Mouse (Mus musculus) liver, embryonic 16.5 days (tissue): ENCODE data around the gene Gbf1. TPM values are rescaled to one million over a fixed set of nuclear protein-coding genes. Genes with fewer than 3 reads are reported as not detected.

Source experiments
- ATAC-seq: fragments of 200-750 bp; cut with Nextera tagmentation; 2 replicates; pipeline ENCODE4 v1.8.0; 2017; ENCODE audit warnings: low read depth, mild to moderate bottlenecking, moderate number of reproducible peaks, moderate library complexity
- H3K27ac ChIP-seq: fragments of 300-500 bp; sonication (generic); 2 replicates; pipeline ENCODE4 v1.5.1; 2014; ENCODE audit warnings: mild to moderate bottlenecking, low read length
- H3K27me3 ChIP-seq: fragments of 300-500 bp; sonication (generic); 2 replicates; pipeline ENCODE4 v1.6.1; 2014; ENCODE audit warnings: low read depth, low read length, mixed read lengths; ENCODE audit not compliant: control insufficient read depth, insufficient read depth
- H3K36me3 ChIP-seq: fragments of 300-500 bp; sonication (generic); 2 replicates; pipeline ENCODE4 v1.6.1; 2014; ENCODE audit warnings: mild to moderate bottlenecking; ENCODE audit not compliant: control insufficient read depth, insufficient read depth
- H3K4me1 ChIP-seq: fragments of 300-500 bp; sonication (generic); 2 replicates; pipeline ENCODE4 v1.6.1; 2014; ENCODE audit warnings: low read depth, low read length, mixed read lengths; ENCODE audit not compliant: control insufficient read depth
- H3K4me2 ChIP-seq: fragments of 300-500 bp; sonication (generic); 2 replicates; pipeline ENCODE4 v1.6.1; 2014; ENCODE audit warnings: low read depth, low read length, mixed read lengths
- H3K4me3 ChIP-seq: fragments of 300-500 bp; sonication (generic); 2 replicates; pipeline ENCODE4 v1.5.1; 2014; ENCODE audit warnings: low read depth, mild to moderate bottlenecking, low read length
- H3K9ac ChIP-seq: fragments of 300-500 bp; sonication (generic); 2 replicates; pipeline ENCODE4 v1.6.1; 2014; ENCODE audit warnings: low read depth, low read length
- H3K9me3 ChIP-seq: fragments of 300-500 bp; sonication (generic); replicated peaks from 2 replicates; pipeline ENCODE4 v1.6.1; 2016; ENCODE audit warnings: low read length; ENCODE audit not compliant: control insufficient read depth
- WGBS: fragments of 180-500 bp; shearing (Covaris S2); extraction: QIAGEN DNeasy Blood & Tissue Kit; methylation state at CpG from one replicate; pipeline ENCODE4 v1.1.7; 2014; ENCODE audit not compliant: insufficient replicate concordance; 5-methylcytosine and 5-hydroxymethylcytosine counted together
- polyA plus RNA-seq: library from polyadenylated mRNA; unstranded; fragments of >200 nt; fragmentation: Nextera tagmentation; extraction: Ambion mirVana; gene quantifications from 2 replicates; pipeline ENCODE4 v1.2.1, GENCODE M21; 2015

The Gbf1 gene
- polyA plus RNA-seq, 1 experiment from 2014 or later: 14.8 TPM

DNA sequence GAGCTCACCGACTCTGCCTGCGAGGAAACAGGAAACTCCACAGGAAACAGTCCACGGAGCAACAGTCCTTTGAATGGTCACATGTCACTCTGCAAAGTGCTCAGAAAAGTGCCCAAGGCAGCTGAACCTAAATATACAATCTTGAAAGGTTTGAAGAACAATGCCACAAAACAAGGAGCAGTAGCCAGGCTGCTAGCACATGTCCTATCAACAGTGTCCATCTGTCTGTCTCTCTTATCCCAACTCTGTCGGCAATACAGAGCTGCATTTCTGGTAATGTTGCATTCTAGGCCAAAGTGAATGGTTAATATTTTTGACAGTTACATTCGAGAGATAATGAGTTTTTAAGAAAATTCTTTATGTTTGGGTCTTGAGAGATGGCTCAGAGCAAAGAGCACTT, 90.1 kb downstream of the Gbf1 start:
- H3K9ac ChIP-seq: no peak overlapping the region
- no peaks in the 10 kb centered on the region for H3K36me3 ChIP-seq
- no peaks in the 10 kb centered on the region; the same call in 1 of the 2 replicates for H3K4me1 ChIP-seq
- H3K4me3 ChIP-seq: no peak overlapping the region
- H3K9me3 ChIP-seq: no peaks in the 10 kb centered on the region
- H3K27ac ChIP-seq: no peak overlapping the region
- no peak for ATAC-seq
- no peaks in the 10 kb centered on the region for H3K27me3 ChIP-seq
- WGBS: 17% methylated on average over 5 of the region's 5 CpGs
- H3K4me2 ChIP-seq: no peak overlapping the region

- H3K27ac ChIP-seq: no peak overlapping the region
- 75% methylated on average over 5 of the region's 5 CpGs for WGBS
- no peaks in the 10 kb centered on the region; the same call in 1 of the 2 replicates for H3K4me1 ChIP-seq
Observed at GRCm38 (mm10) chr19:46244628-46245027, 92.3 kb downstream of the Gbf1 start.

GRCm38 (mm10) chr19:46248991-46249390, 96.7 kb downstream of the Gbf1 start:
- ATAC-seq: no peak
- H3K27me3 ChIP-seq: no peaks in the 10 kb centered on the region
- H3K9me3 ChIP-seq: no peaks in the 10 kb centered on the region
- no peak overlapping the region for H3K9ac ChIP-seq
- no peaks in the 10 kb centered on the region for H3K4me1 ChIP-seq
- H3K27ac ChIP-seq: no peak overlapping the region
- no peak overlapping the region for H3K4me2 ChIP-seq
- 45% methylated on average over 7 of the region's 7 CpGs for WGBS
- H3K4me3 ChIP-seq: no peak overlapping the region
- no peaks in the 10 kb centered on the region for H3K36me3 ChIP-seq

More at GRCm38 (mm10) chr19:46244628-46245027, 92.3 kb downstream of the Gbf1 start:
- no peaks in the 10 kb centered on the region for H3K27me3 ChIP-seq
- H3K9ac ChIP-seq: no peak overlapping the region
- H3K9me3 ChIP-seq: no peaks in the 10 kb centered on the region
- H3K36me3 ChIP-seq: no peaks in the 10 kb centered on the region
- no peak overlapping the region for H3K4me3 ChIP-seq
- no peak overlapping the region for H3K4me2 ChIP-seq
- no peak for ATAC-seq

DNA sequence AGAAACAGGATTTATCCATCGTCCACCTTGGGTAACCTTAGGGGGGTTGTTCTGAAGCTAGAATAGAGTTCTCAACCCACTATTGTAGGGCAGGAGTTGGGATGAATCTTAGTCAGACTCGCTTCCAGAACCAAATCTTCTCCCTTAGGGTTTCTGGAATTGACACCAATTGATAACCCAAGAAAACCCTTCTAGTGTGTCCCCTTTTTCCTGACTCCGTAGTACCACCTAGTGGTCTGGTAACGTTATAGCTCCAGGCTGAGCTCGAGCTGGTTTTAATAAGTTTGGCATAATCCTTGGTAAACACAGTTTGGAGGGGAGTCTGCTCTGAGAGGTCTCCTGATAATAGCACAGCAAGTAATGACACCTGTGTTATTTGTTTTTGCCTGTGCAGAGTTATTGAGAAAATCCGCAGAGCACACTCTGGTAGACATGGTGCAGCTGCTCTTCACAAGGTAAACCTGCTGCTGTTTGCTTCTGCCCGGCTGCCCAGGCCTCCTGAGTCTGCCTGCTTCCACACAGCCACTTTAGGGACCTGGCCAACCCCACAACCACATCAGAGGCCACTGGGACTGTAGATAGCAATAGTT, 101.9 kb downstream of the Gbf1 start:
- ATAC-seq: no peak
- H3K36me3 ChIP-seq: no peaks in the 10 kb centered on the region; the same call in 1 of the 2 replicates
- no peak overlapping the region for H3K4me2 ChIP-seq
- H3K4me3 ChIP-seq: no peak overlapping the region
- H3K9ac ChIP-seq: no peak overlapping the region
- no peaks in the 10 kb centered on the region for H3K4me1 ChIP-seq
- H3K27me3 ChIP-seq: no peaks in the 10 kb centered on the region
- H3K27ac ChIP-seq: no peak overlapping the region
- 36% methylated on average over 7 of the region's 7 CpGs for WGBS
- no peaks in the 10 kb centered on the region for H3K9me3 ChIP-seq

DNA sequence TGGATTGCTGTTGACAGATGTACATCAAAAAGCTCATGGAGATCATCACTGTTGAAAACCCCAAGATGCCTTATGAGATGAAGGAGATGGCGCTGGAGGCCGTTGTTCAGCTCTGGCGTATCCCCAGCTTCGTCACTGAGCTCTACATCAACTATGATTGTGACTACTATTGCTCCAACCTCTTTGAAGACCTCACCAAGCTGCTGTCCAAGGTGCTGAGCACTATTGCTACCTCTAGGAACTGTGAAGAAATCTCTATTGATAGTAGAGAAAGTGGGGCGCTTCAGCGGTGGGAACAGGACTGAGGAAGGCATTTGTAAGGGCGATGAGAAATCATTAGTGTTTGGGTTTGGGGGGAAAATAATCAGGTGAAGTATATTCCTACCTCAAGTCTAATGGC, 112.5 kb downstream of the Gbf1 start:
- no peak overlapping the region for H3K4me2 ChIP-seq
- H3K27me3 ChIP-seq: no peaks in the 10 kb centered on the region
- no peak for ATAC-seq
- H3K9me3 ChIP-seq: no peaks in the 10 kb centered on the region
- no peaks in the 10 kb centered on the region for H3K4me1 ChIP-seq
- no peak overlapping the region for H3K9ac ChIP-seq
- peaks cover 20% of the 10 kb centered on the region for H3K36me3 ChIP-seq
- WGBS: 87% methylated on average over 7 of the region's 7 CpGs
- no peak overlapping the region for H3K4me3 ChIP-seq
- no peak overlapping the region for H3K27ac ChIP-seq

DNA sequence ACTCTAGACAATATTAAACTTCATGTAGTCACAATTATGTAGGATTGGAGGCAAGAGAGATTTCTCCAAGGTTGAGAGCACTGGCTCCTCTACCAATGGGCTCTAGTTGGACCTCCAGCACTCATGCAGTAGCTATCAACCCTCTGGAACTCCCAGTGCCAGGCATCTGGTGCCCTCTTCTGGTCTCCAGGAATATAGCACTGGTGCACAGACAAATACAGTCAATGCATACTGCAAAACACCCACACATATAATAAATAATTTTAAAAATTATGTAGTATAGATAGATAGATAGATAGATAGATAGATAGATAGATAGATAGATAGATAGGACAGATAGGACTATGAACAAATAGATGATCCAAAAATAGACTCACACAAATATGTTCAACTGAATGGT, 123.0 kb downstream of the Gbf1 start:
- no peak overlapping the region for H3K27ac ChIP-seq
- H3K4me1 ChIP-seq: no peaks in the 10 kb centered on the region
- no peaks in the 10 kb centered on the region for H3K27me3 ChIP-seq
- ATAC-seq: no peak
- H3K4me2 ChIP-seq: no peak overlapping the region
- no peaks in the 10 kb centered on the region for H3K9me3 ChIP-seq
- peaks cover 14% of the 10 kb centered on the region for H3K36me3 ChIP-seq
- no peak overlapping the region for H3K9ac ChIP-seq
- H3K4me3 ChIP-seq: no peak overlapping the region

DNA sequence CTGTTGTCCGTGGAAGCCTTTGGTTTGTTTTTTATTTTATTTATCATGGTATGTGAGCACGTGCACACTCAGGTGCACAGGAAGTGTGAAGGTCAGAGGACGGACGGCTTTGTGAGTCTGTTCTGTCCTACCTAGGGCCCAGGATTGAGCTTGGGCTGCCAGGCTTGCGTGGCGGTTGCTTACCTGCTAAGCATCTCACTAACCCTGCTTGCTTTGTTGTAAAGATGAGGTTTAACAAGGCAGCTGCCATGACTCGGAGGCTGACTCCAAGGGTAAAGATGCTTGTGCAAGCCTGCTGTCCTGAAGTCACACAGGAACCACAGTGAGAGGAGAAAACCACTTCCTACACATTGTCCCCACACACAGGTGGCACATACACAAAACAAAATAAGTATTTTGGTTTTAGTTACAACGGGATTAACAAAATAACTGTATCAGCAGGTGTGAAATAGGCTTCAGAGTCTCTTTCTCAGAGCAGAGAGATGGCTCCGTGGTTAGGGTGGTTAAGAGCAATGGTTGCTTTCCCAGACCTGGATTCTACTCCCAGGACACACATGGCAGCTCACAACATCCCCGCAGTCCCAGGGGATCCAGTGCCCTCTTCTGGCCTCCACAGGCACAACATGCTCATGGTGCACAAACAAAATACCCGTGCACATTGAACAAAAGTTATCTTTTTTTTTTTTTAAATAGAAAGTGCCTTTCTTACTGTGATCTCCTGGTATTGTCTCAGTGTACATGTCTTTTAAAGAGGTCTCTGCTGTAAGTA, 130.0 kb downstream of the Gbf1 start:
- Histone ChIP-seq H3K27ac (no peak overlapping the region), H3K4me2 (no peak overlapping the region), H3K27me3 (no peaks in the 10 kb centered on the region), H3K9ac (no peak overlapping the region), H3K36me3 (peaks cover 30% of the 10 kb centered on the region), H3K9me3 (no peaks in the 10 kb centered on the region), H3K4me1 (no peaks in the 10 kb centered on the region), H3K4me3 (no peak overlapping the region)
- 82% methylated on average over 11 of the region's 11 CpGs for WGBS
- ATAC-seq: no peak

DNA sequence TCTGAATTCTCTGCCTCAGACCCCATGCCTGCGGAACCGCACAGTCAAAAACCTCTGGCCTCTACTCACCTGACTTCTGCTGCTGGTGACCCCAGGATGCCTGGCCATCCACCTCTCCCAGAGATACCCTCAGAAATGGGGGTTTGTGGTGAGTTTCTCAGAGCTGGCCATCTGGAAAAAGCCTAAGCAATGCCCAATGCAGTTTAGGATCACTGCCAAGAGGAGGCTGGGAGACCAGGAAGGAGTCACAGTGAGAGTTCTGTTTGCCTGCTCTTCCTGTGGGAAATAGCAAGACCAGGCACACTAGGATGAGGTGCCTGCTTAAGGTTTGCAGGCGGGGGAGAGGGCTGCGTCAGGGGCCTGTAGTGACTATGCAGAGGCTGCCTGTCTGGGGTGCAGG, 132.4 kb downstream of the Gbf1 start:
- Histone ChIP-seq H3K36me3 (peaks cover 30% of the 10 kb centered on the region), H3K9me3 (no peaks in the 10 kb centered on the region), H3K9ac (no peak overlapping the region), H3K27ac (no peak overlapping the region), H3K4me2 (no peak overlapping the region), H3K27me3 (no peaks in the 10 kb centered on the region), H3K4me1 (no peaks in the 10 kb centered on the region), H3K4me3 (no peak overlapping the region)
- 79% methylated on average over 4 of the region's 4 CpGs for WGBS
- no peak for ATAC-seq

- Histone ChIP-seq H3K4me2 (no peak overlapping the region), H3K9me3 (no peaks in the 10 kb centered on the region), H3K27ac (no peak overlapping the region), H3K4me1 (no peaks in the 10 kb centered on the region), H3K36me3 (peaks cover 30% of the 10 kb centered on the region), H3K4me3 (no peak overlapping the region), H3K27me3 (no peaks in the 10 kb centered on the region), H3K9ac (no peak overlapping the region)
- ATAC-seq: no peak
- WGBS: 74% methylated on average over 7 of the region's 7 CpGs
Observed at GRCm38 (mm10) chr19:46285631-46286030, 133.3 kb downstream of the Gbf1 start.
